Mouse (Mus musculus): Measurements from ENCODE around the gene Sorcs2.

Gene Sorcs2

DNA sequence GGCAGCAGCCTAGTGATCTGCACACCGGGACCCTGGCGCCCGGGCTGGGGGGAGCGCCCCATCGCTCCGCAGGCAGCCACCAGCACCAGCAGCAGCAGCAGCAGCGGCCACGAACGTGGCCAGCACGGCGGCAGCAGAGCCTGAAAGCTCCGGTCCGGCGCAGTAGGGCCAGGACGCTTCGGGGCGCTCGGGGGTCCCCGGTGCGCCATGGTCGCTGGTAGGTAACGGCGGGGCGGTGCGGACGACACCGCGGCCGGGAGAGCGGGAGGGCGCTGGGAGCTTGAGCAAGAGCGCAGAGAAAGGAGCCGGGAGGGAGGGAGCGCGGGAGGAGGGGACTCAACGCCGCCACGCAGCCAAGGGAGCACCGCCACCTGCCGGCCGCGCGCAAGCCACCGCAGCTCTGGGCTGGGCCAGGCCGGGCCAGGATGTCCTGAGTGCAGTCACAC is at the start of gene Sorcs2:
Gene Sorcs2 (minus strand): TSS at position 303 of the 446 bp plus-strand sequence.
- peak; percentile 45 to 74 for DNase-seq (ENCODE audit: low spot score in 2 of 2)

DNA sequence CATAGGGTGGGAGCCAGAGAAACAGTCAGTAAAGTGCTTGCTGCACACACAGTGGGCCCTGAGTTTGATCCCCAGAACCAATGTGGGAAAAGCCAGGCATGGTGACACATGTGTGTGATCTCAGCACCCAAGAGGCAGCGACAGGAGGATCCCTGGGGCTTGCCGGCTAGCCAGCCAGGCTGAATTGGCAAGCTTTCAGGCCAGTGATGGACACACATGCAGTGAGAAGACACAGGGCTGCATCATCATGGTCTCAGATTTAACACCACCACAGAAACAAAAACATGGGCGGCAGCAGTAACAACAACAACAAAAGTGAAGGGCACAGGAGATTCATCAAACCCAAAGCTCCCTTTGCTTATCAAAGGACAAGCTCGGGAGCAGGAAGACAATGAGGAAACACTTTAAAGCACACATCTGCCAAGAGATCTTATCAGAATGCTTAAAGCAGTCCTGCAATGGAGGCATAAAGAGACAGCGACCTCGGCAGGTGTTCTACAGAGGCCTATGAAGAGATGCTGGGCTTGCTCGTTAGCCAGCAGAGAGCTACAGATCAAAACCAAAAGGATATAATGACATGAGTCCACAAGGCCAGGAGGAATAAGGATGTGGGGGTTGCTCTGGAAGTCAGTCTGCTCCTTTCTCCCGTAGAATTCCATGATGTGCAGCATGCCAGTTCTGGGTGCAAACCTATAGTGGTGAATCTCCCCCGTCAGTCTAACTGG is 48.4 kb upstream of the Sorcs2 start:
- DNase-seq (ENCODE audit: low spot score in 2 of 2) = no peak

DNA sequence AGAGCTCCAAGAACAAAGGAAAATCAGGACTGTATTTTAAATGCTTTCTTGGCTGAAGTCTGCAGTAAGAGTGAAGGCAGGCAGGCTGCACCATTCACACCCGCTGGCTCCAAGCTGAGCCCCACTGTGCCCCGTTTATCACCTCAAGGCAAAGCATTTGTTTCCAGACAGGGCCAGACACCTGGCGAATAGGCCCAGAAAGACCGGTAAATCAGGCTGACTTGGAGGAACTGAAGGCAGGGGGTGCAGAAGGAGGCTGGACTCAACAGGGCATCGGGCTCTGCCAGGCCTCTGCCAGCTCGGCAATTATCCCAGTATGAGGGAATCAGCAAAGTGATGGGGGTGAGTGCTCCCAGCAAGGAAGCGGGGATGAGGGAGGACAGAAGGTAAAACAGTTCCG is 47.1 kb upstream of the Sorcs2 start:
- DNase-seq (ENCODE audit: low spot score in 2 of 2) = no peak

DNA sequence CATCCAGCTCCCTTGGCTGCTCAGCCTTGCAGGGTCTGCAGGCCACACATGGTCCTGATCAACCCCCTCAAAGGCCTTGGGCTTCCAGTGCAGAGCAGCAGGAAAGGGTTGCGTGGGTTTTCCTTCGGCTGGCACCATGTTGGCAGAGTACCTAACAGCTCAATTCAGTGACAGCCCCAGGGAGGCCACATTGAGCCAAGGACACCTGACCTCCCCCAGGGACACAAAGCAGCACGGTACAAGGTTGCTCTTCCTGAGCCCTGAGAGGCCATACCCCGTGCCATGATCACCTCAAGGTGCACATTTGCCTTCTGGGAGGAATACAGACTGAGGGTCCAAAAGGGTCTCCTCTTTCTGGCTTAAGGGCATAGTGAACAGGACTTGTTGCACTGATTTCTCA is 46.7 kb upstream of the Sorcs2 start:
- DNase-seq (ENCODE audit: low spot score in 2 of 2) = no peak

DNA sequence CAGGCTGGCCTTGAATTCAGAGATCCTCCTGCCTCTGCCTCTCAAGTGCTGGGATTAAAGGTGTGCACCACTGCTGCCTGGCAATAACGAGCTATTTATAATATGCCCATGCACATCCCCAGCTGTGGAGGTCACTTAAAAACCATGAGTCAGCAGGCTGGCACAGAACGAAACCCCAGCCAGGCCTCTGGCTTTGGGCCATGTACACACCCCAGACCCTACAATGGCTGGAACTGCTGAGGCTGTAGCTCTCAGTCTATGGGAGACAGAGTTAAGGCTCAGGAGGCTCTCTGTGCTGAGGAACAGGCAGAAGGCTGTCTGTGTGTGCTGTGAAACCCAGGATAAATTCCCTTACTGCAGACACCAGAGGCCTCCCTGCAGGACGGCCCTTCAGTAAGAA is 42.8 kb upstream of the Sorcs2 start:
- no peak for DNase-seq (ENCODE audit: low spot score in 2 of 2)

DNA sequence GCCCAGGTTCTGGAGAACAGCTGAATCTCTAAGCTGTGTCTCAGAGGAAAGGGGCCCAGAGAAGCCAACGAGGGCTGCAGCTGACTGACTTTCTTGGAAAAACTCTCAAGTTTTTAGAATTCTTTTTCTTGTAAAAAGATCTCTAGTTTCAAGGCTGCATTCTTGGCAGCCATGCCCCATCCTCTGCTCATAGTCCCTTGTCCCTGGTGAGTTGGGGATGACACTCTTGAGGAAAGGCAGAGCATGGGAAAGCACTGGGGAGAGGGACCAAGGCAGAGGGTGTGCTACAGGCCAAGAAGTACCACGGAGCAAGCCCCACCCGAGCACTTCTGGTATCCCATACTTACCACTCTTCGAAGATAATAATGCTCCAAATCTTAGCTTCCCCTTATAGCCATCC is 38.9 kb upstream of the Sorcs2 start:
- no peak for DNase-seq (ENCODE audit: low spot score in 2 of 2)

DNA sequence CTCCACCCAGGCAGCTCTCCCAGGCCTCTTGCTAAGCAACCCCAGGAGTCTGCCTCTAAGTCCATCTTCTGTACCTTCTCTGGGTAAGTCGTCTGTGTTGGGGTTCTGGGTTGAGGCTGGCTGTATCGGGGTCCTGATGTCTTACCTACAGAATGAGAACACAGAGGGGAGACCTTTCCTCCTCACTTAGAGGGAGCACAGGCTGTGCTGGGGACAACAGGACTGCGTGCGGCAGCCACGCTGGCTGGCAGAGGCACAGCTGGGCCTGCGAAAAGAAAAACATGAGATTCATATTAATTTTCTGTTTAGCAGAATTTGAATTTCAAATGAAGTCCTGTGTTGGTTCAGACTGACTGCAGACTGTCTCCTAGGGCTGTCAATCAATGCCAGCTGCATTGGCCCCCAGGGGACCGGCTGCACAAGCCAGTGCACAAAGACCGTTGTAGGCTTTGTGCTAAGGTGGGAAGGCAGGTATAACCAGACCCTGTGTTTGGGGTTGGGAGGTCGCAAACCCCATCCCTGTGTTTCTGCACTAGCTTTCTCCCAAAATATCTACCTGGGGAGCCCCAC is 36.5 kb upstream of the Sorcs2 start:
- no peak for DNase-seq (ENCODE audit: low spot score in 2 of 2)

DNA sequence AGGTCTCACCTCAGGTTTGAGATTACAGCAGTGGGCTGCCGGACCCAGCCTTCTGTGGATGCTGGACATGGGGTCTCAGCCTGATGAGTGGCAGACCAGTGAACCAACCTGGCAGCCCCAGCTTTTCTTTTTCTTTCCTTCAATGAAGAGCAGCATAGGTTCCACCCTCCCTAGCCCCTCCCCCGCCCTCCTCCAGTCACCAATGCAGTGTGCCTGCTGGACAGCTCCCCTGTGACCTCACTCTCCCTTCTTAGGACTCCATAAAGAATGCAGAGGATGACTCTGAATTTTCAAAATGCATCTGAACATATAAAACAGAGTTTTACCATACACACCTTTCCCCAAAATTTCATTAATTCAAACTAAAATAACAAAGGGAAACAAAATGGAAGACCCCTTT is 33.8 kb upstream of the Sorcs2 start:
- DNase-seq (ENCODE audit: low spot score in 2 of 2) = no peak

DNA sequence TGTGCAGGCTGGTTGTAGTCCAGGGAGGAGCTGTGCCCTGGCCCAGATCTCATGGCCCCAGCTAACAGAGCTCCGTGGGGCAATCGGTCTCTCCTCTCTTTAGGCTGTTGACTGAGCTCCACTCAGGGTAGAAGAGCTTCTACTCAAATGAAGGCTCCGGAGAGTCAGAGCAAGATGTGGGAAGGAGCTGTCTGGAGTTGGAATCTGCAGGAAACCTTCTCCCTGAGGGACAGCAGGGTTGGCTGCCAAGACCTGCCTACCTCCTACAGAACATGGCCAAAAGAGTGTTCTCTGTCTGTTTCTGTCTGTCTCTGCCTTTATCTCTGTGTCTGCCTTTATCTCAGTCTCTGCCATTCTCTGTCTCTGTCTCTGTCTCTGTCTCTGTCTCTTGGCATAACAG is 31.6 kb upstream of the Sorcs2 start:
- no peak for DNase-seq (ENCODE audit: low spot score in 2 of 2)

DNA sequence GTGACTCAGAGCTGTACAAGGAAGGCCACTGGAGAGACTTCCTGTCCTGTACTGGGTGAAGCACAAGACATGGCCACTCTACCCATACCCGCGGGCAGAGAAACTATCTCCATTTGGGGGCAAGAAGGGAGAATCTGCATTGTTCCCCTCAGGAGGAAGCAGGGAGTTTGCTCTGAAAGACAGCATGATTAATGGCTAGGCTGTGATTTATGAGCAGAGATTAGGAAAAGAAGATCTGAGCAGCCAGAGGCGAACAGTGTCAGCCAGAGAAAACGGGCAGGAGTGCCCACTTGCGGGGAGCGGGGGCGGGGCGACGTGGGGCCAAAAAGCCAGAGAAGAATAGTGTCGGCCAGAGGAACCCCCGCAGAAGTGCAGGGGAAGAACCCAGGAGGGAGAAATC is 29.9 kb upstream of the Sorcs2 start:
- no peak for DNase-seq (ENCODE audit: low spot score in 2 of 2)

DNA sequence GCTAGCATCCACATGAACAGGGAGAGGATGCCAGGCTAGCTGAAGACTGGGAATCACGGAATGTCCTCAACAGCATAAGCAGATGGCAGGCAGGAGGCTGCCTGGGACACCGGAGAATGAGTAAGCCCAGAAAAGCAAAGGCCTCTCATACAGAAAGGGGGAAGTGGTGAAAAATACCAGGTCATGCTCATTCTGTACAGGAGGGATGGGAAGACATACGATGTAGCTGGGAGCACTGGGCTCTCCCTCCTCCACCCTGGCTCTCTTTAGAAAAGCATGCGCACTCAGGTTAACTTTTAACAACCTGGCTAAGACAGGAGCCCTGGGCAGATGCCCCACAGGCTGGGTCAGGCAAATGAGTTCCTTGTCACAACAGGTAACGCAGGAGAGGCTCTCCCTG is 28.5 kb upstream of the Sorcs2 start:
- no peak for DNase-seq (ENCODE audit: low spot score in 2 of 2)

DNA sequence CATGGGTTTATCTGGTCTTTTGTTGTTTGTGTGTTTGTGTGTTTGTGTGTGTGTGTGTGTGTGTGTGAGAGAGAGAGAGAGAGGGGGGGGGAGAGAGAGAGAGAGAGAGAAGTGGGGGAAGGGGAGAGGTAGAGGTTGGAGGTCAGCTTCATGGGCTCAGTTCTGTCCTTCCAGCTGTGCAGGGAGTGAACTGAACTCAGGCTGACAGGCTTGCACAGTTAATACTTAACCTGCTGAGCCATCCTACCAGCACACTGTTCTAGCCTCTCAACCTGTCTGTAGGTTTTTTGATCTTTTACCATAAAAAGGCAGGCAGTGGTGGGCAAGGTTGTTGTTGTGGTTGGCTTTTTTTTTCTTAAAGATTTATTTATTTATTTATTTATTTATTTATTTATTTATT is 26.7 kb upstream of the Sorcs2 start:
- no peak for DNase-seq (ENCODE audit: low spot score in 2 of 2)

DNA sequence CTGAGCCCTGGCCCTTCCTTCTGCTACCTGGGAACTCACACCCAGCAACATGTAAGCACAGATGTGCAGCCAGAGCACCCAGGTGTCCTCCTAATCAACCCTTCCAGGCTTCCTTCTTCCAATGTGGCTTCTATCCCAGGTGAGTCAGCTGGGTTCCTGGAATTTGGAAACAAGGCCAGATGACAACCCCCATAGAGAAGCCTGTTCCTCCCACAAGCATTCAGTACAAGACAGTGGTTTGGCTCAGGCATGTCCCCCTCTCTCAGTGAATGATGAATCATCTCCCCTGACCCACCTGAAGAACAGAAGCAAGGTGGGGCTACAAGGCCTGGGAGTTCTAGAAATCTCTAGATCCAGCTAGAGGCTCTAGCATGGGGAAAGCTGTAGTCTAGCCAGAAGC is 24.8 kb upstream of the Sorcs2 start:
- no peak for DNase-seq (ENCODE audit: low spot score in 2 of 2)

DNA sequence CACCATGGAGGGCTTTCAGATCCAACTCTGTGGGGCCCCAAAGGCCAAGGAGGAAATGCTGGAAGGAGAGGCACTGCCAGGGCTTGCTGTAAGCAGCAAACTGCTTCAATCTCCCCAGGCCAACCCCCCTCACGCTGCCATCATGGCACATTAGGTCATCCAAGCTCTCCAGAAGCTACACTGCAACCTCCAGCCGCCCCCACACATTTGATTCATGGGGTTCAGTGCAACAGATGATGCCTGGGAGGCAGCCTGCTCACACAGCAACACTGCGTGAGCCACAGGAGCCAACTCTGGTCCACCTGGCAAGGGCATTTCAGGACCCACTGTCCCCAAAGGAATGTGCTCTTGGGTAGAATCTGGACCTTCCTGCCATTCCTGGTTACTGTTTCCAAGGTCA is 21.9 kb upstream of the Sorcs2 start:
- DNase-seq (ENCODE audit: low spot score in 2 of 2) = no peak

DNA sequence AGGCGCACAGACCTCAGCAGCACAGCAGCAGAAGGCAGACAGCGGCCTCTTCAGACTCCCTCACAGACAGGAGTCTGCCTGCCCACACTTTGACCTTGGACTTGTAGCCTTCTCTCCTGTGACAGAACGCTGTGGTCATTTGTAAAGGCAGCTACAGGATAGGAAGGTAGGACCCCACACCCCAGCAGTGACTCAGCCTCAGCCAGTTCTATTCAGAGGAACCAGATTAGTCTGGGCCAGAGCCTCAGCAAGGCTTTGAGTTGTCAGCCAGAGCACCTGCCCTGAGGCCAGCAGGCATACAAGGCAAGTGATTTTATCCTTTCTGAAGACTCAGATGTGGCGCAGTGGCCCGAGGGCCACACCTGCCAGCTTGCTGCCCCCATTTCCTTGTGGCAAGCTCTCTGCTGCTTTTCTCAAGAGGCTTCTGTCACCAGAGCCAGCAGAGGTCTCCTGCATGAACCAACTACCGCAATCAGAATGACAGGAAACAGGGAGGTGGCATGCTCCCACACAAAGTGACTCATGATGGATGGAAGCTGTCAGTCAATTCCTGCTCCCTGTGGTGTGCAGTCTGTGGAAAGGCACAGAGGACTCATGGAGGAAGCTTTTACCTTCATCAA is 16.9 kb upstream of the Sorcs2 start:
- no peak for DNase-seq (ENCODE audit: low spot score in 2 of 2)

DNA sequence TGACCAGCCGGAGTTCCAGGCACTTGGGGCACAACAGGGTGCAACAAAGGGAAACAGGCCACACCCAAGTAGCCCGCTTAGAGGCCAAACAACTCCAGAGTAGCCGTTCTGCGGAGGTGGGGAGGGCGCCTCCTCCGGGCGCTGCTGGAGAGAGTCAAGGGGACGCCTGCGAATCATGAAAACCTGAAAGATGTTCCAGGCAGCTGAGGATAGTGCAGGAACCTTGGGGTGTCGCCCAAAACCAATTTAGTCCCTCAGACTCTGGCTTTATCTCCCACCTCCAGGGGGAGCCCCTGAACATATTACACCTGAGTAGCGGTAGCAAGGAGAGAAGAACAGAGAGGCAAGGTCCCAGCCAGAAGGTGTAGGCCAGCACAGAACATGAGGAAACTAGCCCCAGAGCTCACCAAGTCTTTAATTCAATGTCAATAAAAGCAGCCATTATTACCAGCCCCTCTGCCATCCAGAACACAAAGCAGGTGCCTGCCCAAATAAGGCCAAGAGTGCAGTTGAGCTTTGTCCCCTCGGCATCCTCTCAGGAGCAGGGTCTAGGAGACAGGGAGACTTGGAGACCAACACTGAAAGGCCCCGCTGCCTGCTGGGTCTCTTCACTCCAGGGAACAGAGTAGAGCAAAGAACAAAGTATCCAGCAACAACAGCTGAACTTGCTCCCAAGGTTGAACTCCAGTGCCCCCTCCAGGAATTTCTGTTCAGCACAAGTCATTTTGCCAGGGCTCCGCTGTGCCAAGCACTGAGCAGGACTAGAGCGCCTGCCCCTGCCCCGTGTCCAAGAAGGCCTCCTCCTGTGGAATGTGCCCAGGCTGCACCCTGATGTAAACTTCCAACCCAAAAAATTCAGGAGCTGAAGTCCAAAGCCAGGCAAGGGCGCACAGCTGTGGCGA is 775 bp upstream of the Sorcs2 start:
- DNase-seq (ENCODE audit: low spot score in 2 of 2) = peak in 1 of 2 experiments; percentile 41

DNA sequence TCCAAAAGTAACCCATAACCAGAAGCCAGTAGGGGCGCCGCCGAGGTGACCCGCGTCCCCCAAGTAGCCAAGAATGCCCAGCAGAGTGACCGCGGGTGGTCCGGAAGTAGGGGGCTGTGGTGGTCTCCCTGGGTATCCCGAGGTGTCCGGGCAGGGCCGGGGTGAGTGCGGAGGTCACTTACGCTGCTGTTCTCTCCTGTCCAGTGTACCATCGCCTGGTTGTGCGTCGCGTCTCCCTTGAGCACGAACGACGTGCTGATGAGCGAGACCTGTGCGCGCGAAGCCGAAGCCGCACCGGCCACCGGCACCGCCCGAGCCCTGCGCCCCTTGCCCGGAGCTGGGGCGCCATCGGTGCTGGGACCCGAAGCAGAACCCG is 567 bp downstream of the Sorcs2 start:
- DNase-seq (ENCODE audit: low spot score in 2 of 2) = no peak

DNA sequence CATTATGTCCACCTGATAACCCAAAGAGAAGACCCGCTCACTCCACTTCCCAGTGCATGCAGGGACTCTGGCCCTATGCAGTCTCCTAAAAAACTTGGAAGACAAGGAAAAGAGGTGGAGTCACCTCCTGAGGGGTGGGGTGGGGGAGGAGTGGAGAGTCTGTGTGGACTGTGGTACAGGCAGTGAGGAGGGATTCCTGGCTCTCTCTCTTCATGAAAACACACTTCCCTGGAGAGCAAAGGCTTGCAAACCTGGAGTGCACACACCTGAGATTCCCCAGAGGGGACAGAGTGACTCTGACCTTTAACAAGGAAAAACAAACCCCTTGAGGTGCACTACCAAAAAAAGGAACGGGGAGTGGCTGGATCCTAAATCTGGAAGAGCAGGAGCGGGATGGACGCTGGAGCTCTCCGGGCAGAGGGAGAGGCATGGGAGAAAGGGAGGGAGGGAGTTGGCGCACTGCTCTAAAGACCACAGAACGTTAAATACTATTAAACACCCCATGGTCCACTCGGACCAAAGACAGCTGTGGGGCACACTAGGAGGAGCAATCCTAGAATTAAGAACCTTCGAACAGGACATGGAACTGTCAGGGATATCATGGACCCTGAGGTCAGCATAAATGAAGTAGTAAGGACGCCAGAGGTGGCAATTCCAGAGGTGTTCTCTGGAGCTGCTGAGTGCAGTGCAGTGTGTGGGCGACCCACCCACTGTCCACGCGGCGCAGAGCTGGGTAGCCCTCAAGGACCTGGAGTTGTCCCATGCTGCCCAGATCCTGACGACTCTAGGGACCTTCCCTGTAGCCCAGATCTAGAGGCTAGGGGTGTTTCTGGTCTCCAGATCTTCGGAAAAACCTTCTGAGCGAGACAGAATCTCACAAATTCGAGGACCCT is 1.2 kb downstream of the Sorcs2 start:
- DNase-seq (ENCODE audit: low spot score in 2 of 2) = no peak

DNA sequence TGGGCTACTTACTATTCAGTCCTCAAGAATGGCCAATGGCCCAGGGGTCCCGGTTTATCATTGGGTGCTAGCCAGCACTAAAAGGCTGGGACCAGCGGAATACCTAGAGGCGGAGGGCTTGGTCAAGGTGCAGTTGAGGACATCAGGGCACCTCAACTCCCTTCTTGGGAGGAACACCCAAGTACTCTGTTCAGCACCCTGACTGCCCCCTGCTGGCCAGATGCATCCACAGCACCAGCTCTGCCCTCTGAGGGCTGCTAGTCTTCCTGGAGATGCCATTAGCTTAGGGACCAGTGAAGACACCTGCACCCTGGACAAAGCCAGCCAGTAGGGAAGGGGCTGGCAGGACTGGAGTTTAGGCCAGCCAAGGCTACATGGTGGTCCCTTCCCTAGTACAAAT is 1.9 kb downstream of the Sorcs2 start:
- DNase-seq (ENCODE audit: low spot score in 2 of 2) = peak; percentile 54 to 80

DNA sequence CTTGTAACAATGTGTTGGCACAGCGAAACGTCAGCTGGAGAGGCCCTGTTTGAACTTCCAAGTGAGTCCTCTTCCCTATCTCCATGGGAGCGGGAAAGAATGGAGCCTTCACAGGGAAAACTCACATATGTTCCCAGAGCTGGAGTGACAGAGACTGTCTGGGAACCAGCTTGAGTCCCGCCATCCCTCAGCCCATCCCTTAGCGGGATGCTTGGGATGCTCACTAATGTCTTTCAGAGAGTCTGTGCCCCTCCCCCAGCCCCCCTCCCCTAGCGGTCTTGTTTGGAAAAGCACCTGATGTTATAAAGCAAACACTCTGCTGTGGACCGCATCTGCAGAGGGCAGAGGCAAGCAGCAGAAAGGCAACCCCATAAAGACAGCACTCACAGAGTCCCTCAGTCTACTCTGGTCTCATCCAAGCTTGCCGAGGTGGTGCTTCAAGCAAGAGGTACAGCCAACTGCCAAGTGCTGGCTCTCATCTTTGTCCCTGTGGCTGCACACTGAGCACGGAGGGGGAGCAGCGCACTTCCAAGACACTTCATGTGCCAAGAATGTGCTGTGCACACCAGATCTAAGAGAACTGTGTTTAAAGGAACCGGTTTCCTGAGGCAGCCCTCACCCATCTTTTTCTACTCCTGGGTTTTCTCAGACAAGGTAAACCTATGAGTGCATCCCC is 3.0 kb downstream of the Sorcs2 start:
- DNase-seq (ENCODE audit: low spot score in 2 of 2) = no peak

DNA sequence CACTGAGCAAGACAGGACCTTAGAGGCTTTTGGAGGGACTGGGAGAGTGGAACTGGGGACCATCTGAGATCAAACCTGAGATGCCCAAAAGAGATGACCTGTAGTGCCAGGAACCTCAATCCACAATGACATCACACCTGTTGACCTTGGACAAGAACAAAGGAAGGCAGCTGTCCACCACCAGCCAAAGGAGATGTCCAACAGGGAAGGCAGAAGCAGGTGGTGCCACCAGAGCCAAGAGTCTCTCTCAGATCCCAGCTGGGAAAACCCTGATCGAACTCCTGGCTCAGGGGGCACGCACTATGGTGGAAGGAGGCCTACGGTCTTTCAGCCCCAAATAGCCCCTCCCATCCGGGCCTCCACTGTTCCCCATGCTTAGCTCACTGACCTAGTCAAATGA is 6.2 kb downstream of the Sorcs2 start:
- no peak for DNase-seq (ENCODE audit: low spot score in 2 of 2)

Data from natural killer cell, adult 2 months (primary cell).